Mouse (Mus musculus) gastrocnemius, postnatal 25 days (tissue): ENCODE results near the gene Olfr52. TPM values are rescaled to one million over a fixed set of nuclear protein-coding genes. Genes with fewer than 3 reads are reported as not detected.
"Not testable (repeated sequence)": the region's sequence is repeated elsewhere in the genome, so short reads cannot be mapped to it uniquely, and the experiment has no call there.

ENCODE experiments used
- DNase-seq: peaks from one replicate; pipeline ENCODE4 v3.0.0; 2022
- long read RNA-seq, 2 experiments: library from polyadenylated mRNA; stranded (forward); transcript quantifications; one replicate each; pipeline ENCODE4 v2.0.0; 2021
- total RNA-seq, 2 experiments: library from RNA; stranded (reverse); gene quantifications; 1 replicate in 1 of 2; 2 replicates in 1 of 2; pipeline ENCODE4 v1.2.3; 2021

Gene Olfr52
- total RNA-seq: not detected
- long read RNA-seq, experiment 1: 0 reads
- long read RNA-seq, experiment 2: 0 reads

DNA sequence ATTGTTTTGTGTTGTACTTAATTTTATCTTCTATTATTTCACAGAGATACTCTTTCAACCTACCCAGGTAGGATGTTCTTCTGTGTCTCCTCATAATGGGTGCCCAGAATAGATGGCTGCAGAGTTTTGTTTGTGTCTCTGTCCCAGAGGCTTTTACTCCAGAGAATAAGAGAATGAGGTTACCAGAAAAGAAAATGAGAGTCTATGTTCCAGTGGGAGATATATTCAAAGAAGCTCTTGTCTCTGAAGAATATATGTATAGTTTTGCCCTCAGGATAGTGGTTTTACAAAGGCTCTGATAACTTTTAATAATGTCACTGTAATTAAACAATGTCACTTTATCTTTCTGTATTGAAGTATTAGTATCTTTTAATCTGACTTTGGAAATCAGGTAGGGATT, at the start of gene Olfr52:
TSS of gene Olfr52 (minus strand) at position 101 of the 400 bp plus-strand sequence.
- DNase-seq: no peak

- DNase-seq: no peak
Observed at GRCm38 (mm10) chr2:86231301-86231700, 45.8 kb upstream of the Olfr52 start, which contains the start of gene Olfr1047. Olfr1047 (minus strand) TSS chr2:86231401.

DNA sequence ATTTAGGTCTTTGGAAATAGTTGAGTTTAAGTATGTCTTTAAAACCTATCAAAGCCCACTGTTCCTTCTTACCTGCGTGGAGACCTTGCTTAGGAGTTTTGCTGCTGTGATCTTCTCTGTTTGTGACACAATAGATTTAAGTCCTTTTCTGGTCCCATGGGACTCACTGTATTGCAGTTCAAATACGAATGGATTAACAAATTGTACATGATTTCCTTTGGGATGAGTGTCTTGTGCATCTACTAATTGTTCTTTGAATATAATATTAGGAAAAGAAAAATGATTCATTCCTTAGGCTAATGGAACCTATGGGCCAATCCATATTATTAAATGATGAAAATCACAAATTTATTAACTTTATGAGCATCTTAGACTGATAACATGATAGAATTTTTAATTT, 33.7 kb upstream of the Olfr52 start, which contains the start of gene Olfr1046:
TSS of gene Olfr1046 (minus strand) at position 101 of the 400 bp plus-strand sequence.
- no peak for DNase-seq

- DNase-seq: no peak
Observed at GRCm38 (mm10) chr2:86202909-86203308, 17.4 kb upstream of the Olfr52 start, which contains the start of gene Olfr1045. Olfr1045 (minus strand) TSS chr2:86203009.

- no peak for DNase-seq
Observed at GRCm38 (mm10) chr2:86195863-86196262, 10.4 kb upstream of the Olfr52 start.

DNA sequence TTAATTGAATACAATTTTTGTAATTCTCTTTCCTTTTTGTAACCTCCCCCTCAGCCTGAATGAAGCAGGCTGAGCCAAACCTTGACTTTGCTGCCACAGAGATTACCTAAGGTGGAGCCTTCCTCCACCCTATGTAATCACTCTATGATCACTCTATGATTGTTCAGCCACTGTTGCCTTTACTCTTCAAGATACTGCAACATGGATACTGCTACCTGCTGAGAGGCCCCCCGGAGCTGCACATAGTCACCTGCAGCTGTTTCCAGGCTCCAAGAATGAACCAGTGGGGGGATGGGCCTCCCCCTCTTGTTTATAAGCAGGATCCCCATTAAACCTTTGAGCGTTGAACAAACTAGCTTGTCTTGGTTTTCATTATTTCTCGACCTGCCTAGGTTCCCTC, 5.5 kb downstream of the Olfr52 start:
- no peak for DNase-seq

- no peak for DNase-seq
Observed at GRCm38 (mm10) chr2:86177720-86178119, 7.8 kb downstream of the Olfr52 start, which contains the start of gene Olfr1044. Olfr1044 (minus strand) TSS chr2:86177820.

GRCm38 (mm10) chr2:86175422-86175821, 10.1 kb downstream of the Olfr52 start:
- DNase-seq: not testable (repeated sequence)

- no peak for DNase-seq
Observed at GRCm38 (mm10) chr2:86167422-86167821, 18.1 kb downstream of the Olfr52 start, which contains the start of gene Olfr1043. Olfr1043 (minus strand) TSS chr2:86167522.

GRCm38 (mm10) chr2:86161738-86162137, 23.7 kb downstream of the Olfr52 start, which contains the start of gene Olfr1042:
Olfr1042 (minus strand) TSS chr2:86161838.
- DNase-seq: no peak

DNA sequence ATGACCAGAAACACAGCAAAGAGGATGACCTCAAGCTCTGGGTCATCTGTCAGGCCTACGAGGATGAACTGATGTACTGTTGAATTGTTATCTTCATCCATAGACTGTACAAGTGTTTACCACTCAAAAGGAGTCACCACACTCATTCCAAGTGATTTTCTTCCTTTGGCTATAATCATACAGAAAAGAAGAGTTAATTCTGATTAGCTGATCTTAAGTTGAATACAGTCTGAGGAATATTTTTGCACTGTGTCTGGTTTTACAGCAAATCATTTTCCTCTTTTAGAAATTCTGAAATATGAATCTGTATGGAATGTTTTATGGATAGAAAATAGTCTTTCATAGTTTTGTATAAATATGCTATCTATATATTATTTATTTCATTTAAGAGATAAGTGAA, 38.9 kb downstream of the Olfr52 start, which contains the start of gene Olfr1040:
TSS of gene Olfr1040 (minus strand) at position 101 of the 400 bp plus-strand sequence.
- DNase-seq: no peak

GRCm38 (mm10) chr2:86135828-86136227, 49.7 kb downstream of the Olfr52 start, which contains the start of gene Olfr1039:
Olfr1039 (minus strand) TSS chr2:86135928.
- no peak for DNase-seq

Other genes with a start within 250 kb of the Olfr52 start
- not detected for gene Olfr1028, start 235.2 kb downstream of the Olfr52 start, total RNA-seq
- not detected for gene Olfr1029, start 211.8 kb downstream of the Olfr52 start, total RNA-seq
- gene Olfr1030, start 206.4 kb downstream of the Olfr52 start, total RNA-seq: not detected
- not detected for gene Olfr1031, start 195.4 kb downstream of the Olfr52 start, total RNA-seq
- gene Olfr1032, start 180.1 kb downstream of the Olfr52 start, total RNA-seq: not detected
- gene Olfr1033, start 165.1 kb downstream of the Olfr52 start, total RNA-seq: under 1 TPM in 1 of 2 experiments, not detected in 1; 0.08 TPM
- gene Olfr1034, start 139.8 kb downstream of the Olfr52 start, total RNA-seq: not detected
- gene Olfr1036, start 111.7 kb downstream of the Olfr52 start, total RNA-seq: not detected
- gene Olfr1037, start 98.3 kb downstream of the Olfr52 start, total RNA-seq: not detected
- gene Olfr1039, start 49.8 kb downstream of the Olfr52 start, total RNA-seq: not detected
- not detected for gene Olfr1040, start 39.0 kb downstream of the Olfr52 start, total RNA-seq
- not detected for gene Olfr1042, start 23.8 kb downstream of the Olfr52 start, total RNA-seq
- not detected for gene Olfr1043, start 18.2 kb downstream of the Olfr52 start, total RNA-seq
- not detected for gene Olfr1044, start 7.9 kb downstream of the Olfr52 start, total RNA-seq
- gene Olfr1045, start 17.3 kb upstream of the Olfr52 start, total RNA-seq: not detected
- gene Olfr1046, start 33.6 kb upstream of the Olfr52 start, total RNA-seq: not detected
- not detected for gene Olfr1047, start 45.7 kb upstream of the Olfr52 start, total RNA-seq
- not detected for gene Olfr1048, start 54.6 kb upstream of the Olfr52 start, total RNA-seq
- not detected for gene Olfr1049, start 72.6 kb upstream of the Olfr52 start, total RNA-seq
- gene Olfr1051, start 93.4 kb upstream of the Olfr52 start, total RNA-seq: not detected
- gene Olfr1052, start 106.8 kb upstream of the Olfr52 start, total RNA-seq: not detected
- not detected for gene Olfr1053, start 129.6 kb upstream of the Olfr52 start, total RNA-seq
- not detected for gene Olfr1054, start 149.8 kb upstream of the Olfr52 start, total RNA-seq
- not detected for gene Olfr1055, start 164.6 kb upstream of the Olfr52 start, total RNA-seq
- not detected for gene Olfr1056, start 176.8 kb upstream of the Olfr52 start, total RNA-seq
- gene Olfr1057, start 192.7 kb upstream of the Olfr52 start, total RNA-seq: not detected
- not detected for gene Olfr1058, start 202.9 kb upstream of the Olfr52 start, total RNA-seq
- gene Olfr1061, start 228.4 kb upstream of the Olfr52 start, total RNA-seq: not detected
- not detected for gene Olfr1062, start 241.1 kb upstream of the Olfr52 start, total RNA-seq